Mouse (Mus musculus): ENCODE results near the gene Wdr17. TPM values are rescaled to one million over a fixed set of nuclear protein-coding genes. Genes with fewer than 3 reads are reported as not detected.

Wdr17 gene
- under 1 TPM in 1 of 2 experiments, not detected in 1; 0.41 TPM for total RNA-seq (2021)
- long read RNA-seq, experiment 1: 0 reads
- long read RNA-seq, experiment 2: 0 reads

GRCm38 (mm10) chr8:54886987-54887785 is at the start of gene Wdr17:
Gene Wdr17, minus strand, starts transcription at chr8:54887184.
- intact Hi-C loops (cut with DNase I): no loop called here
- no peak for DNase-seq

- intact Hi-C loops (cut with DNase I): no loop called here
- DNase-seq: no peak
These were observed 45.3 kb upstream of the Wdr17 start for GRCm38 (mm10) chr8:54932306-54932705.

GRCm38 (mm10) chr8:54924936-54925335 is 38.0 kb upstream of the Wdr17 start:
- intact Hi-C loops (cut with DNase I): no loop called here

GRCm38 (mm10) chr8:54922160-54922855 is 35.3 kb upstream of the Wdr17 start:
- intact Hi-C loops (cut with DNase I): no loop called here

More at GRCm38 (mm10) chr8:54924936-54925335, 38.0 kb upstream of the Wdr17 start:
- no peak for DNase-seq

GRCm38 (mm10) chr8:54917710-54918109 is 30.7 kb upstream of the Wdr17 start:
- intact Hi-C loops (cut with DNase I): no loop called here
- DNase-seq: no peak

More at GRCm38 (mm10) chr8:54922160-54922855, 35.3 kb upstream of the Wdr17 start:
- no peak for DNase-seq

GRCm38 (mm10) chr8:54912891-54913290 is 25.9 kb upstream of the Wdr17 start:
- intact Hi-C loops (cut with DNase I): no loop called here
- DNase-seq: no peak

- intact Hi-C loops (cut with DNase I): no loop called here
- no peak for DNase-seq
These were observed 12.5 kb upstream of the Wdr17 start for GRCm38 (mm10) chr8:54899444-54899843.

- intact Hi-C loops (cut with DNase I): no loop called here
- DNase-seq: no peak
These were observed 7.8 kb upstream of the Wdr17 start for GRCm38 (mm10) chr8:54894637-54895322.

GRCm38 (mm10) chr8:54894180-54894579 is 7.2 kb upstream of the Wdr17 start:
- DNase-seq: no peak
- intact Hi-C loops (cut with DNase I): no loop called here

GRCm38 (mm10) chr8:54886560-54886959 is 424 bp downstream of the Wdr17 start:
- intact Hi-C loops (cut with DNase I): no loop called here
- DNase-seq: no peak

- DNase-seq: no peak
- intact Hi-C loops (cut with DNase I): no loop called here
These were observed 10.5 kb downstream of the Wdr17 start for GRCm38 (mm10) chr8:54876458-54876857.

- no peak for DNase-seq
- intact Hi-C loops (cut with DNase I): no loop called here
These were observed 22.3 kb downstream of the Wdr17 start for GRCm38 (mm10) chr8:54864761-54865064.

- DNase-seq: no peak
- intact Hi-C loops (cut with DNase I): no loop called here
These were observed 22.8 kb downstream of the Wdr17 start for GRCm38 (mm10) chr8:54864038-54864760.

GRCm38 (mm10) chr8:54836029-54836959 is 50.7 kb downstream of the Wdr17 start:
- intact Hi-C loops (cut with DNase I): no loop called here
- no peak for DNase-seq

- no peak for DNase-seq
- intact Hi-C loops (cut with DNase I): no loop called here
These were observed 57.1 kb downstream of the Wdr17 start for GRCm38 (mm10) chr8:54829794-54830426.

- intact Hi-C loops (cut with DNase I): no loop called here
- DNase-seq: no peak
These were observed 59.0 kb downstream of the Wdr17 start for GRCm38 (mm10) chr8:54827974-54828373.

GRCm38 (mm10) chr8:54822956-54823355 is 64.0 kb downstream of the Wdr17 start:
- intact Hi-C loops (cut with DNase I): no loop called here
- DNase-seq: no peak

GRCm38 (mm10) chr8:54818651-54819050 is 68.3 kb downstream of the Wdr17 start:
- intact Hi-C loops (cut with DNase I): no loop called here

GRCm38 (mm10) chr8:54808217-54808616 is 78.8 kb downstream of the Wdr17 start:
- DNase-seq: no peak
- intact Hi-C loops (cut with DNase I): no loop called here

More at GRCm38 (mm10) chr8:54818651-54819050, 68.3 kb downstream of the Wdr17 start:
- no peak for DNase-seq
